Mouse (Mus musculus) thymus, adult 2 months (tissue): ENCODE measurements around the gene Wt1.

Experiments used
- CTCF ChIP-seq: fragments of 200-500 bp; IDR thresholded peaks from 2 replicates; pipeline ENCODE4 v1.5.1; 2012; ENCODE audit warnings: mild to moderate bottlenecking, control low read depth, low read length, moderate library complexity, borderline replicate concordance; ENCODE audit not compliant: control insufficient read depth, poor library complexity, insufficient read depth; ENCODE audit errors: extremely low read depth
- POLR2A ChIP-seq: fragments of 200-500 bp; IDR thresholded peaks from 2 replicates; pipeline ENCODE4 v1.6.1; 2012; ENCODE audit warnings: mild to moderate bottlenecking, low read length, control low read depth, moderate library complexity; ENCODE audit not compliant: control insufficient read depth, poor library complexity, insufficient read depth; ENCODE audit errors: extremely low read depth

DNA sequence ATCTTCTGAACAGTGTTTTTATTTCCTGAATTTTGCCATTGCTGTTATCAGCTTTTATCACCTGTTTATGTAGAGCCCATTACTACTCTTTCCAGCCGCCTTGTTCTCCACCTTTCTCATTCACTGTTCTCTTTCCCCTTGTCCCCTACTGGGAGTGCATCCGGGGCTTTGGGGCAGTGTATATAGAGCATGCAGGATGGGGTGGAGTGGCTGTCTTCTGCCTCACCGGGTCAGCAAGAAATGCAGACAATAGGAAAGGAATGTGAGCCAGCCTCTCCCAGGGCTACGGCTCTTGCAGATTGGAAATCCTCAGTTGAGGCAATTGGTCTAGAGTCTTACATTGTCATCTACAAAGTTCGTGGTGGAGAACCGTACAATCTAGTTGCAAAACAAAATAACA is 56.2 kb downstream of the Wt1 start:
- TF ChIP-seq CTCF, result no peak
- no peak for TF ChIP-seq POLR2A
